In the genomic region with DNA sequence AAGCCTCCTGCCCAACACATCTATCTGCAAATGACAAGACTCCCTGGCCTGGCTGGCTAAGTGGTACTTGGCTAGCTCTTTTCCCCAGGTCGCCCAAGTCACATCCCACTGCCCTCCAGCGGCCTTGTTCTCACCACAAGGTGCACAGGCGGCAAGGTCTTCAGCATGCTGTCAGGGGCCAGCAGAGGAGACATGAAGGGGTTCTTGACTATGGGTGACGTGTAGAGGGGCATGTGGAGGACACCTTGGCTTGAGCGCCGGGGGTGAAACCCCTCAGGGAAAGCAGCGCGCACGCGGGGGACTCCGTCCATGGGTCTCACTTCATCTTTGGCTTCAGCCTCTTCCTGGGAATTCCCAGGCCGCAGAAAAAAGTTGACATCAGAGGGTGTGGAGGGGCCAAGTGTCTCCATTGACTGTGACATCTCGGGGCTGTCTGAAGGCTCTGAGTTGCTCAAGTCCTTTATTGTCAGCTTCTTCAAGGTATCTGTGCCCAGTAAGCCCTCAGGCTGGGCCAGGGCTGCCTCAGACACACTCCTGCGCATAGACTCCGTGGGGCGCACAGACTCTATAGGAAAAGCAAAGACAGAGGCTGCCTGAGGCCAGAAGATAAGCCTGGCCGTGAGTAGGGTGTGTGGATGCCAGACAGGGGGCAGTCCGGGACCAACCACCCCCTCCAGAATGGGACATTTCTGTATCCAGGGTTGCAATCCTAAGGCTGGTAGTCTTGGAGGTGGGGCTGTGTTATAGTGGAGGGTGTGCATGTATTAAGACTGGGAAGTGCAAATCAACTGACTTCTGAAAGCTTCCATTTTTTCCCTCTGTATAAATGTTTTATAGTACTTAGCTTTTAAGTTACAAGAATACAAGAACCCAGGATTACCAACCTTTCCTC, we compare ENCODE assay signal across 10 mouse cellular contexts. TPM values are rescaled to one million over a fixed set of nuclear protein-coding genes. Genes with fewer than 3 reads are reported as not detected.
DNase-seq lines count a peak whose midpoint lies in the region; ATAC-seq and TF ChIP-seq lines count a peak whose summit lies in the region.
"Had no signal": no experiment of that assay in that cellular context is flagged by ENCODE, and none has a peak within 500 bp of the region (broad histone marks: within the 10 kb centered on the region; RNA-seq: fewer than 3 reads in every experiment).

No protein-coding gene starts in this region.

- 61% methylated on average over 18 of the region's 18 CpGs for WGBS in midbrain, postnatal 0 days

- peak overlapping the region; percentile 43 for H3K4me2 ChIP-seq in midbrain, postnatal 0 days (ENCODE audit: low read depth, low read length, poor library complexity, severe bottlenecking)

- no peak overlapping the region for H3K27ac ChIP-seq in midbrain, postnatal 0 days (ENCODE audit: low read depth, low read length)

- H3K4me3 ChIP-seq in midbrain, postnatal 0 days (ENCODE audit: low read depth, low read length), result no peak overlapping the region

- H3K36me3 ChIP-seq in midbrain, postnatal 0 days (ENCODE audit: insufficient read depth, low read length), result peaks cover 32% of the 10 kb centered on the region

- peak; percentile 95 for DNase-seq in heart, adult 11 months
- no peak for DNase-seq in heart, adult 8-10 months (ENCODE audit: low spot score)
- DNase-seq in adipocyte (ENCODE audit: low spot score), result peak; percentile 34
- peak; percentile 48 for DNase-seq in induced T-regulatory cell, adult 2 months (ENCODE audit: low read depth)
- DNase-seq in midbrain, postnatal 0 days (ENCODE audit: low spot score), result no peak
- DNase-seq in layer of hippocampus, postnatal 10 days (ENCODE audit: low spot score in 2 of 2), result no peak
- DNase-seq in left cerebral cortex, adult 8-10 months (ENCODE audit: low spot score in 2 of 2), result no peak

- ATAC-seq in midbrain, postnatal 0 days (ENCODE audit: low FRiP score), result no peak
- no peak for ATAC-seq in inflammation-experienced regulatory T-cells, adult 6 months

- no peak for TF ChIP-seq CTCF in midbrain, postnatal 0 days (IDR thresholded peaks at IDR 0.05)

- no peaks in the 10 kb centered on the region for H3K4me1 ChIP-seq in midbrain, postnatal 0 days (ENCODE audit: insufficient read depth, low read length)

- peak overlapping the region; percentile 19; the same call in 1 of the 2 replicates for H3K9ac ChIP-seq in midbrain, postnatal 0 days (replicated peaks; ENCODE audit: low read length, poor library complexity, severe bottlenecking)

- H3K27me3 ChIP-seq in midbrain, postnatal 0 days (ENCODE audit: insufficient read depth, low read length), result no peaks in the 10 kb centered on the region

- H3K9me3 ChIP-seq in midbrain, postnatal 0 days (ENCODE audit: low read length), result no peaks in the 10 kb centered on the region

RNA-seq across cellular contexts. Expression of gene Cnfn, which starts 11.1 kb away (rescaled TPM):
- not detected for total RNA-seq in heart, adult 8-10 months (2022)
- not detected in 2 replicates for total RNA-seq in midbrain, postnatal 0 days (2014; rRNA removed)
- polyA plus RNA-seq in midbrain, postnatal 0 days (2015; fragmentation: Nextera tagmentation; extraction: Ambion mirVana), result not detected in 2 replicates
- polyA plus RNA-seq in inflammation-experienced regulatory T-cells, adult 6 months (2017; shearing (Covaris generic)), result not detected
- total RNA-seq in layer of hippocampus, postnatal 10 days (2021), result not detected
- total RNA-seq in left cerebral cortex, adult 8-10 months (2022), result not detected
- total RNA-seq: ES-E14 had no signal
- polyA plus RNA-seq: neural tube, embryonic 14.5 days had no signal

RNA-seq across cellular contexts. Expression of gene Lipe, which starts 17.9 kb away (rescaled TPM):
- total RNA-seq in heart, adult 8-10 months (2022), result 10 to 100 TPM; 34.3 to 45.6 (median 40.1) TPM
- total RNA-seq in midbrain, postnatal 0 days (2014; rRNA removed), result 10.6 and 11.6 TPM in 2 replicates
- 6.9 and 7.6 TPM in 2 replicates for polyA plus RNA-seq in midbrain, postnatal 0 days (2015; fragmentation: Nextera tagmentation; extraction: Ambion mirVana)
- polyA plus RNA-seq in inflammation-experienced regulatory T-cells, adult 6 months (2017; shearing (Covaris generic)), result 10 to 100 TPM in 2 of 3 experiments, 1 to 10 TPM in 1; 9.0 to 11.0 (median 10.1) TPM
- 1 to 10 TPM; 5.5 to 6.8 TPM for total RNA-seq in layer of hippocampus, postnatal 10 days (2021)
- total RNA-seq in left cerebral cortex, adult 8-10 months (2022), result 10 to 100 TPM in 1 of 4 experiments, 1 to 10 TPM in 3; 8.2 to 10.7 (median 8.8) TPM

RNA-seq across cellular contexts. Expression of gene Cxcl17, which starts 32.0 kb away (rescaled TPM):
- total RNA-seq in heart, adult 8-10 months (2022), result not detected
- total RNA-seq in midbrain, postnatal 0 days (2014; rRNA removed), result not detected in 2 replicates
- polyA plus RNA-seq in midbrain, postnatal 0 days (2015; fragmentation: Nextera tagmentation; extraction: Ambion mirVana), result 0.38 and 0.57 TPM in 2 replicates
- polyA plus RNA-seq in inflammation-experienced regulatory T-cells, adult 6 months (2017; shearing (Covaris generic)), result not detected
- not detected for total RNA-seq in layer of hippocampus, postnatal 10 days (2021)
- total RNA-seq in left cerebral cortex, adult 8-10 months (2022), result not detected

Comparison
In these comparisons a context has a peak if more than half of its experiments do, and no peak if none do; other contexts are left out.
1. DNase-seq: peak in heart, adult 11 months (single experiment), adipocyte (single experiment) and induced T-regulatory cell, adult 2 months (single experiment); none in heart, adult 8-10 months (single experiment), midbrain, postnatal 0 days (single experiment), layer of hippocampus, postnatal 10 days (0 of 2) and left cerebral cortex, adult 8-10 months (0 of 2).